Mouse (Mus musculus): ENCODE measurements at regions not wholly inside any gene's neighbourhood (a gene's known extent, or its start where the extent isn't known, plus 50 kb on each side); places are given as distances from the start of the nearest gene placed in this dataset.

DNA sequence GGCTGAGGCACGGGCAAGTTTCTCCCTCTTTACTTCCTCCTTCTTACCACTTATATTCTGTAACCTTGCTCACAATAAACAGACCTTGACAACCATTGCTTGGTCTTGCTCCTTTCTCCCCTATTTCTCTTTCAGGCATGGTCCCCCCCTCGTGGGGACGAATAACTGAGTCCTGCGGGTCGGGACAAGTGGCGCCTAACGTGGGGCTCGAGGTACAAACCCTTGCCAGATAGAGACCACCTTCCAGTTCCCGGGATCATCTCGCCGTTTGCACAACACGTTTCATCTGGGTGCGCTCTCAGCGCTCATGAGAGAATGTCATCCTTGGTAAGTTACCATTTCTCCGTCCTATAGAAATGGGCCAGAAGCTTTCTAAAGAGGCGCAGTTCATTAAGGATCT, 79.6 kb upstream of the Foxn3 start:
- no peak overlapping the region for H3K4me3 ChIP-seq (ENCODE audit: insufficient read depth, low read depth, low read length)
- H3K27me3 ChIP-seq (replicated peaks; ENCODE audit: control insufficient read depth, insufficient read depth, low read length): no peaks in the 10 kb centered on the region
- no peak overlapping the region for H3K27ac ChIP-seq (ENCODE audit: insufficient read depth, low read depth, low read length)
- H3K36me3 ChIP-seq (ENCODE audit: control insufficient read depth, insufficient read depth, low read length): no peaks in the 10 kb centered on the region
- no peaks in the 10 kb centered on the region for H3K4me1 ChIP-seq (ENCODE audit: control insufficient read depth, insufficient read depth, low read length)
- 96% methylated on average over 16 of the region's 16 CpGs for WGBS
- DNase-seq: no peak
- no peak for TF ChIP-seq POLR2A (IDR thresholded peaks at IDR 0.05; ENCODE audit: low read depth, low read length)
- no peak for TF ChIP-seq CTCF (conservative IDR thresholded peaks at IDR 0.05; ENCODE audit: insufficient read depth, insufficient read length, low read depth, low read length)

DNA sequence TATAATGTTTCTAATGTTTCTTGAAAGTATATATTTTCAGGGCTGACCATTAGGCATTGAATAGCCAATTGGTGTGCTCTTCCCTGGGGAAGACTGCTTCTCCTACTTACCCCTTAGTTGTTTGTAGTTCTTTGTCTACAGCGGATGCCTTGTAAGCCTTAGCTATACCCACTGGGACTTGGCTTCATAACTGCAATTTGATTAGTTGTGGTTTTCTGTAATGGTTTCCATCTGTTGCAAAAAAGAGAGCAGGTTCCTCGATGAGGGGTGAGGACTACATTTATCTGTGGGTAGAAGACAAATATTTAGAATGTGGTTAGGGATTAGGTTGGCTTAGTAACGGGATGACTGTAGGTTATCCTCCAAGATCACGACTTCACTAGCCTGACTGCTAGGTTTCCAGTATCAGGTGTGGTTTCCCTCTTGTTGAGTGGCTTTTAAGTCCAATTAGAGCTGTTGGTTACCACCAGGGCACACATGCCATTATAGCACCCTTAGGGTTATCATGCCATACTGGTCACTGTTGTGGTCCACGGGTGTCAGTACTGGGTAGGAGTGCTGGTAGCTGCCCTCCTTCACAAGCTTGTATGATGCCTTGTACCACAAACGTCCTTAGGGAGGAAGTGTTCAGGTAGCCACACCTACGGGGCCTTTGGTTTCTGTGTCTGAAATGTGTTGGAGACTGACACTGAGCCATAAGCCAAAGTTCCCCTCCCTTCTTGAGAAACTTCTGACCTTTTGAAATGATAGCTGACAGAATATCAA, 78.9 kb upstream of the Foxn3 start:
- no peaks in the 10 kb centered on the region for H3K27me3 ChIP-seq (replicated peaks; ENCODE audit: control insufficient read depth, insufficient read depth, low read length)
- H3K4me3 ChIP-seq (ENCODE audit: insufficient read depth, low read depth, low read length): no peak overlapping the region
- H3K27ac ChIP-seq (ENCODE audit: insufficient read depth, low read depth, low read length): no peak overlapping the region
- TF ChIP-seq CTCF (conservative IDR thresholded peaks at IDR 0.05; ENCODE audit: insufficient read depth, insufficient read length, low read depth, low read length) (no peak), POLR2A (IDR thresholded peaks at IDR 0.05; ENCODE audit: low read depth, low read length) (no peak)
- no peaks in the 10 kb centered on the region for H3K4me1 ChIP-seq (ENCODE audit: control insufficient read depth, insufficient read depth, low read length)
- 86% methylated on average over 7 of the region's 7 CpGs for WGBS
- DNase-seq: no peak
- H3K36me3 ChIP-seq (ENCODE audit: control insufficient read depth, insufficient read depth, low read length): no peaks in the 10 kb centered on the region

DNA sequence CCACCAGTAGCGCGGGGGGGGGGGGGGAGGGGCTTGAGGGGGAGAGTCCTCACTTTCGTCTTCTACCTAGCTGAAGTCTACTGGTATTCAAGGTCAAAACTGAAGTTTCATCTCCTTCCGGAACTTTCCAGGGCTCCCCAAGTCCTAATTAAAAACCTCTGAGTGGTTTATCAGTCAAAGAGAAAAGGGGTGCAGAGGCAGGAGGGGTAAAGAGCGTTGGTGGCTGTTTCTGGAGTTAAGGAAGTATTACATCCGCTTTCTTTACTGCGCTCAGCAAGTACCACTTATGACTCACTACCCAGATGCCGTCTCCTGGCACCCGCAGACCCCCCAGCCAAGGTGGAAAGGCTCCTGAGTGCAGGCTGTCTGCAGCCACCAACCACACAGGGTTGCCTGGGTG, 77.9 kb upstream of the Foxn3 start:
- TF ChIP-seq POLR2A (IDR thresholded peaks at IDR 0.05; ENCODE audit: low read depth, low read length) (no peak), CTCF (conservative IDR thresholded peaks at IDR 0.05; ENCODE audit: insufficient read depth, insufficient read length, low read depth, low read length) (no peak)
- Histone ChIP-seq H3K4me3 (ENCODE audit: insufficient read depth, low read depth, low read length) (no peak overlapping the region), H3K36me3 (ENCODE audit: control insufficient read depth, insufficient read depth, low read length) (no peaks in the 10 kb centered on the region), H3K27me3 (replicated peaks; ENCODE audit: control insufficient read depth, insufficient read depth, low read length) (no peaks in the 10 kb centered on the region), H3K4me1 (ENCODE audit: control insufficient read depth, insufficient read depth, low read length) (no peaks in the 10 kb centered on the region), H3K27ac (ENCODE audit: insufficient read depth, low read depth, low read length) (no peak overlapping the region)
- WGBS: 50% methylated on average over 8 of the region's 9 CpGs
- DNase-seq: peak; percentile 12

GRCm38 (mm10) chr12:99640214-99641151, 77.1 kb upstream of the Foxn3 start:
- no peaks in the 10 kb centered on the region for H3K4me1 ChIP-seq (ENCODE audit: control insufficient read depth, insufficient read depth, low read length)
- DNase-seq: peak; percentile 26
- H3K27me3 ChIP-seq (replicated peaks; ENCODE audit: control insufficient read depth, insufficient read depth, low read length): no peaks in the 10 kb centered on the region
- WGBS: 20% methylated on average over 18 of the region's 18 CpGs
- no peak overlapping the region for H3K27ac ChIP-seq (ENCODE audit: insufficient read depth, low read depth, low read length)
- TF ChIP-seq CTCF (conservative IDR thresholded peaks at IDR 0.05; ENCODE audit: insufficient read depth, insufficient read length, low read depth, low read length) (no peak), POLR2A (IDR thresholded peaks at IDR 0.05; ENCODE audit: low read depth, low read length) (no peak)
- no peak overlapping the region for H3K4me3 ChIP-seq (ENCODE audit: insufficient read depth, low read depth, low read length)
- no peaks in the 10 kb centered on the region for H3K36me3 ChIP-seq (ENCODE audit: control insufficient read depth, insufficient read depth, low read length)

- H3K27ac ChIP-seq (ENCODE audit: insufficient read depth, low read depth, low read length): no peak overlapping the region
These were observed 76.4 kb upstream of the Foxn3 start for GRCm38 (mm10) chr12:99639847-99640213.

GRCm38 (mm10) chr12:99639118-99639517, 75.7 kb upstream of the Foxn3 start:
- Histone ChIP-seq H3K27me3 (replicated peaks; ENCODE audit: control insufficient read depth, insufficient read depth, low read length) (no peaks in the 10 kb centered on the region), H3K36me3 (ENCODE audit: control insufficient read depth, insufficient read depth, low read length) (no peaks in the 10 kb centered on the region), H3K4me1 (ENCODE audit: control insufficient read depth, insufficient read depth, low read length) (no peaks in the 10 kb centered on the region), H3K4me3 (ENCODE audit: insufficient read depth, low read depth, low read length) (no peak overlapping the region), H3K27ac (ENCODE audit: insufficient read depth, low read depth, low read length) (no peak overlapping the region)
- no peak for DNase-seq
- WGBS: 90% methylated on average over 3 of the region's 3 CpGs
- TF ChIP-seq CTCF (conservative IDR thresholded peaks at IDR 0.05; ENCODE audit: insufficient read depth, insufficient read length, low read depth, low read length): no peak
- TF ChIP-seq POLR2A (IDR thresholded peaks at IDR 0.05; ENCODE audit: low read depth, low read length): no peak

More at GRCm38 (mm10) chr12:99639847-99640213, 76.4 kb upstream of the Foxn3 start:
- Histone ChIP-seq H3K27me3 (replicated peaks; ENCODE audit: control insufficient read depth, insufficient read depth, low read length) (no peaks in the 10 kb centered on the region), H3K36me3 (ENCODE audit: control insufficient read depth, insufficient read depth, low read length) (no peaks in the 10 kb centered on the region), H3K4me1 (ENCODE audit: control insufficient read depth, insufficient read depth, low read length) (no peaks in the 10 kb centered on the region), H3K4me3 (ENCODE audit: insufficient read depth, low read depth, low read length) (no peak overlapping the region)
- TF ChIP-seq POLR2A (IDR thresholded peaks at IDR 0.05; ENCODE audit: low read depth, low read length): no peak
- TF ChIP-seq CTCF (conservative IDR thresholded peaks at IDR 0.05; ENCODE audit: insufficient read depth, insufficient read length, low read depth, low read length): no peak
- 55% methylated on average over 8 of the region's 8 CpGs for WGBS
- no peak for DNase-seq

DNA sequence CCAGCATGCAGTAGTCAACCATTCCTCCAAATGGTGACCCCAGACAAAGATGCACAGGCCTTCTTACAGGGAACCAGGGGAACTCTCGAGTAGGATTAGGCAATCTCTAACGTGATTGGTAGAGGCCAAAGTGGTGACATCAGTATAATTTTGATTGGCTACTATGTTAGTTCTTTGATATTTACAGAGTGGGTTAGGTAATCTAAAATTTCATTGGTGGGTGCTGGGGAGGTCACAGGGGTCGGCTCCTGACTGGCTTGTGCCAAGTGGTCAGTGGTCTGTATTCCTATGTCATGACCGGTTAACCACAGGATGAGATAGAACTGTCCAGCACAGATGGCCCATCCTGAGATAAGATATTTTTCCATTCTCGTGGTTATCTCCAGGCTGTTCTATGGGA, 74.6 kb upstream of the Foxn3 start:
- TF ChIP-seq CTCF (conservative IDR thresholded peaks at IDR 0.05; ENCODE audit: insufficient read depth, insufficient read length, low read depth, low read length): no peak
- TF ChIP-seq POLR2A (IDR thresholded peaks at IDR 0.05; ENCODE audit: low read depth, low read length): no peak
- Histone ChIP-seq H3K4me3 (ENCODE audit: insufficient read depth, low read depth, low read length) (no peak overlapping the region), H3K4me1 (ENCODE audit: control insufficient read depth, insufficient read depth, low read length) (no peaks in the 10 kb centered on the region), H3K27ac (ENCODE audit: insufficient read depth, low read depth, low read length) (no peak overlapping the region), H3K36me3 (ENCODE audit: control insufficient read depth, insufficient read depth, low read length) (no peaks in the 10 kb centered on the region), H3K27me3 (replicated peaks; ENCODE audit: control insufficient read depth, insufficient read depth, low read length) (no peaks in the 10 kb centered on the region)
- WGBS: 91% methylated on average over 5 of the region's 5 CpGs
- no peak for DNase-seq

All from kidney, adult 2 months (tissue).